Mouse (Mus musculus) CH12.LX (cell line): Measurements from ENCODE around the gene Gm20388. TPM values are rescaled to one million over a fixed set of nuclear protein-coding genes. Genes with fewer than 3 reads are reported as not detected.

ENCODE experiments used
- DNase-seq: peaks from one replicate; pipeline ENCODE4 v3.0.0-alpha.2; 2013; ENCODE audit errors: extremely low read depth
- H3K27ac ChIP-seq: 2 replicates; pipeline ENCODE4 v1.5.1; 2012; ENCODE audit warnings: low read depth, mild to moderate bottlenecking, control low read depth, moderate library complexity; ENCODE audit not compliant: insufficient read depth
- H3K27me3 ChIP-seq: replicated peaks from 2 replicates; pipeline ENCODE3; 2012; ENCODE audit warnings: inconsistent platforms
- H3K36me3 ChIP-seq, 2 experiments: replicated peaks in 1 of 2; 2 replicates each; pipeline versions ENCODE3 to v1.6.1; 2012; ENCODE audit warnings: inconsistent platforms in 1 of 2, low read length in 1 of 2, mild to moderate bottlenecking in 1 of 2, mixed read lengths in 1 of 2, moderate library complexity in 1 of 2; ENCODE audit not compliant: control insufficient read depth in 1 of 2, insufficient read depth in 1 of 2
- H3K4me1 ChIP-seq, 2 experiments: 2 replicates each; pipeline ENCODE4 v1.6.1; 2012; ENCODE audit warnings: inconsistent platforms in 1 of 2, moderate library complexity in 1 of 2; ENCODE audit not compliant: insufficient read depth in 2 of 2, control insufficient read depth in 1 of 2
- H3K4me2 ChIP-seq: 2 replicates; pipeline ENCODE4 v1.6.1; 2012; ENCODE audit warnings: low read depth, mild to moderate bottlenecking, control low read depth; ENCODE audit not compliant: poor library complexity, insufficient read depth, severe bottlenecking
- H3K4me3 ChIP-seq, 3 experiments: fragments of 150-350 bp in 1 of 3; sonication (generic) in 1 of 3; replicated peaks in 1 of 3; 2 replicates each; pipeline versions ENCODE3 to v1.5.1; 2011 to 2012; ENCODE audit warnings: low read depth in 2 of 3, low read length in 2 of 3, mild to moderate bottlenecking in 2 of 3, moderate library complexity in 2 of 3, control low read depth in 1 of 3, improper control_type of control experiment in 1 of 3, inconsistent platforms in 1 of 3, mixed read lengths in 1 of 3; ENCODE audit not compliant: poor library complexity in 1 of 3
- H3K79me2 ChIP-seq: replicated peaks from 2 replicates; pipeline ENCODE4 v1.6.1; 2012; ENCODE audit warnings: mild to moderate bottlenecking, moderate library complexity; ENCODE audit not compliant: control insufficient read depth, poor library complexity, insufficient read depth, severe bottlenecking; ENCODE audit errors: extremely low read depth
- H3K9ac ChIP-seq: 2 replicates; pipeline ENCODE4 v1.6.1; 2012; ENCODE audit warnings: low read depth, mild to moderate bottlenecking, control low read depth, moderate library complexity; ENCODE audit not compliant: insufficient read depth
- H3K9me3 ChIP-seq: replicated peaks from 2 replicates; pipeline ENCODE3; 2012; ENCODE audit warnings: low read length, inconsistent platforms, mixed read lengths
- BHLHE40 ChIP-seq: IDR thresholded peaks from 2 replicates; pipeline ENCODE4 v1.6.1; 2011; ENCODE audit warnings: mild to moderate bottlenecking, low read depth, low read length, improper control_type of control experiment
- CHD1 ChIP-seq: IDR thresholded peaks from 2 replicates; pipeline ENCODE4 v1.6.1; 2012; ENCODE audit warnings: low read depth, low read length, improper control_type of control experiment, inconsistent platforms
- CTCF ChIP-seq, 2 experiments: IDR thresholded peaks in 1 of 2; conservative IDR thresholded peaks in 1 of 2; 2 replicates each; pipeline ENCODE4 v1.5.1; 2011 to 2012; ENCODE audit warnings: low read depth in 2 of 2, low read length in 2 of 2, improper control_type of control experiment in 1 of 2, inconsistent platforms in 1 of 2, mild to moderate bottlenecking in 1 of 2, moderate library complexity in 1 of 2
- E2F4 ChIP-seq: IDR thresholded peaks from 2 replicates; pipeline ENCODE4 v1.6.1; 2011; ENCODE audit warnings: low read depth, low read length, improper control_type of control experiment; ENCODE audit not compliant: insufficient replicate concordance
- ELF1 ChIP-seq: IDR thresholded peaks from 2 replicates; pipeline ENCODE4 v1.6.1; 2014; ENCODE audit warnings: low read depth, mild to moderate bottlenecking, inconsistent platforms, low read length, improper control_type of control experiment
- EP300 ChIP-seq: IDR thresholded peaks from 2 replicates; pipeline ENCODE4 v1.6.1; 2011; ENCODE audit warnings: low read length, improper control_type of control experiment
- IRF4 ChIP-seq: IDR thresholded peaks from 2 replicates; pipeline ENCODE4 v1.6.1; 2014; ENCODE audit warnings: low read depth, mild to moderate bottlenecking, inconsistent platforms, low read length, improper control_type of control experiment
- JUN ChIP-seq: IDR thresholded peaks from 2 replicates; pipeline ENCODE4 v1.6.1; 2011; ENCODE audit warnings: low read depth, mild to moderate bottlenecking, low read length, improper control_type of control experiment, moderate library complexity; ENCODE audit not compliant: insufficient read depth
- JUND ChIP-seq: conservative IDR thresholded peaks from 2 replicates; pipeline ENCODE4 v1.6.1; 2011; ENCODE audit warnings: low read depth, low read length, improper control_type of control experiment
- MAFK ChIP-seq: IDR thresholded peaks from 2 replicates; pipeline ENCODE4 v1.6.1; 2011; ENCODE audit warnings: low read length, improper control_type of control experiment; ENCODE audit not compliant: insufficient replicate concordance
- MAX ChIP-seq: IDR thresholded peaks from 2 replicates; pipeline ENCODE4 v1.6.1; 2011; ENCODE audit warnings: low read length, improper control_type of control experiment
- MAZ ChIP-seq: IDR thresholded peaks from 2 replicates; pipeline ENCODE4 v1.6.1; 2012; ENCODE audit warnings: low read depth, mild to moderate bottlenecking, inconsistent platforms, low read length, improper control_type of control experiment, moderate library complexity
- MEF2A ChIP-seq: IDR thresholded peaks from 2 replicates; pipeline ENCODE4 v1.6.1; 2014; ENCODE audit warnings: low read depth, mild to moderate bottlenecking, inconsistent platforms, low read length, improper control_type of control experiment, borderline replicate concordance
- MXI1 ChIP-seq: IDR thresholded peaks from 2 replicates; pipeline ENCODE4 v1.6.1; 2011; ENCODE audit warnings: mild to moderate bottlenecking, low read depth, low read length, improper control_type of control experiment
- NELFE ChIP-seq: IDR thresholded peaks from 2 replicates; pipeline ENCODE4 v1.6.1; 2011; ENCODE audit warnings: low read depth, low read length, improper control_type of control experiment
- POLR2A ChIP-seq: IDR thresholded peaks from 2 replicates; pipeline ENCODE4 v1.6.1; 2011; ENCODE audit warnings: low read depth, mild to moderate bottlenecking, improper control_type of control experiment, low read length
- RCOR1 ChIP-seq: conservative IDR thresholded peaks from 2 replicates; pipeline ENCODE4 v1.6.1; 2012; ENCODE audit warnings: low read depth, mild to moderate bottlenecking, inconsistent platforms, low read length, improper control_type of control experiment
- SIN3A ChIP-seq: IDR thresholded peaks from 2 replicates; pipeline ENCODE4 v1.6.1; 2012; ENCODE audit warnings: low read length, improper control_type of control experiment, inconsistent platforms
- TBP ChIP-seq: conservative IDR thresholded peaks from 2 replicates; pipeline ENCODE4 v1.6.1; 2011; ENCODE audit warnings: low read depth, low read length, improper control_type of control experiment
- TCF12 ChIP-seq: IDR thresholded peaks from 2 replicates; pipeline ENCODE4 v1.6.1; 2014; ENCODE audit warnings: low read depth, mild to moderate bottlenecking, inconsistent platforms, low read length, improper control_type of control experiment
- UBTF ChIP-seq: IDR thresholded peaks from 2 replicates; pipeline ENCODE4 v1.6.1; 2012; ENCODE audit warnings: low read depth, mild to moderate bottlenecking, inconsistent platforms, low read length, improper control_type of control experiment, moderate library complexity
- ZC3H11A ChIP-seq: IDR thresholded peaks from 2 replicates; pipeline ENCODE4 v1.6.1; 2012; ENCODE audit warnings: low read depth, mild to moderate bottlenecking, inconsistent platforms, low read length, improper control_type of control experiment
- ZKSCAN1 ChIP-seq: IDR thresholded peaks from 2 replicates; pipeline ENCODE4 v1.6.1; 2012; ENCODE audit warnings: low read depth, inconsistent platforms, low read length, improper control_type of control experiment, borderline replicate concordance
- ZMIZ1 ChIP-seq: IDR thresholded peaks from 2 replicates; pipeline ENCODE4 v1.6.1; 2012; ENCODE audit warnings: low read depth, mild to moderate bottlenecking, inconsistent platforms, low read length, improper control_type of control experiment
- ZNF384 ChIP-seq: IDR thresholded peaks from 2 replicates; pipeline ENCODE4 v1.6.1; 2012; ENCODE audit warnings: low read depth, low read length, improper control_type of control experiment, inconsistent platforms
- dilution Hi-C: fragments of 300-500 bp; cut with MboI; formaldehyde crosslinking; loops from 2 replicates; pipeline ENCODE4 v1.14.3; 2020; ENCODE audit warnings: low sequenced_read_pairs; ENCODE audit not compliant: extremely low pct_unique_long_range_greater_than_20kb, extremely low pct_ligation_motif_present
- in situ Hi-C: fragments of 300-500 bp; cut with MboI; formaldehyde crosslinking; loops from 3 replicates; pipeline ENCODE4 v1.14.3; 2019; ENCODE audit warnings: low sequenced_read_pairs, low pct_ligation_motif_present, low pct_unique_long_range_greater_than_20kb, mixed read lengths
- polyA plus RNA-seq: library from polyadenylated mRNA; unstranded; fragments of >175 nt; gene quantifications from 2 replicates; pipeline ENCODE4 v1.2.1, GENCODE M21; 2012; ENCODE audit warnings: low read depth; ENCODE audit not compliant: insufficient read length
- total RNA-seq, 2 experiments: library from RNA; depleted of rRNA; stranded (reverse); fragments of 300-350 nt in 1 of 2; fragments of >200 nt in 1 of 2; gene quantifications; 2 replicates each; pipeline ENCODE4 v1.2.3; 2012 to 2014

Gene Gm20388
- total and polyA plus RNA-seq, 3 experiments, result 14.8 to 26.3 (median 22.2) TPM

GRCm38 (mm10) chr8:121033299-121034013 lies 1122.8 kb downstream of the Gm20388 start:
- no peak for DNase-seq
- Histone ChIP-seq H3K27me3 (peaks cover 92% of the 10 kb centered on the region), H3K9me3 (peaks cover 3% of the 10 kb centered on the region), H3K4me1 (no peaks in the 10 kb centered on the region), H3K27ac (no peak overlapping the region), H3K4me2 (no peak overlapping the region), H3K36me3 (no peaks in the 10 kb centered on the region), H3K4me3 (no peak overlapping the region), H3K79me2 (no peaks in the 10 kb centered on the region), H3K9ac (no peak overlapping the region)
- dilution Hi-C loops, result no loop called here
- in situ Hi-C loops, result no loop called here
- TF ChIP-seq MAFK, result no peak
- no peak for TF ChIP-seq CHD1
- no peak for TF ChIP-seq MXI1
- no peak for TF ChIP-seq ZC3H11A
- TF ChIP-seq ELF1, result no peak
- TF ChIP-seq EP300, result no peak
- TF ChIP-seq ZKSCAN1, result no peak
- no peak for TF ChIP-seq TCF12
- TF ChIP-seq ZMIZ1, result no peak
- TF ChIP-seq IRF4, result no peak
- no peak for TF ChIP-seq BHLHE40
- TF ChIP-seq RCOR1, result no peak
- TF ChIP-seq MEF2A, result no peak
- no peak for TF ChIP-seq JUN
- TF ChIP-seq ZNF384, result no peak
- TF ChIP-seq MAX, result no peak
- TF ChIP-seq E2F4, result no peak

DNA sequence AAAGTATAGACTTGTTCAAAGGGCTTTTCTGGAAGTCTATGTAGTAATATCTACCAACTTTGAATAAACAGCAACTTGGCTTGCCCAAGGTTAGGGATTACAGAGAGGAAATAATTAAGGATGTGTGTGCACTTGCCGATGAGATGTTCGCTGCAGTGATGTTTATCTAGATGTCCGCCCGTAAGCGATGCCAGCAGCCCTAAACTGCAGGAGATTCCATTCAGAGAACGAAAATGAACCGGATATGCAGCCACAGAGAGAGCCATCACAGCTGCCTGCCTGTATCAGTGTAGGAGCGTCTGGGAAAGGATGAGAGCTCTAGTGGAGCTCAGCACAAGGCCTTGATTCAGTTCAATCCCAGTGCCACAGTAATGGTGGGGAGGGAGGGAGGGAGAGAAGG lies 1125.0 kb downstream of the Gm20388 start:
- H3K4me1 ChIP-seq, result no peaks in the 10 kb centered on the region
- no peak overlapping the region for H3K9ac ChIP-seq
- in situ Hi-C loops (no loop called here), dilution Hi-C loops (no loop called here)
- no peaks in the 10 kb centered on the region for H3K36me3 ChIP-seq
- TF ChIP-seq MAZ (no peak), NELFE (no peak), TBP (no peak), CTCF (conservative IDR thresholded peaks at IDR 0.05 in 1 of 2, IDR thresholded peaks at IDR 0.05 in 1 of 2; ENCODE audit: low read depth in 2 of 2, low read length in 2 of 2) (no peak), JUN (no peak), RCOR1 (no peak), E2F4 (no peak), ZKSCAN1 (no peak), MAX (no peak), JUND (no peak), POLR2A (no peak), SIN3A (no peak), UBTF (no peak)
- no peak overlapping the region for H3K4me2 ChIP-seq
- peaks cover 3% of the 10 kb centered on the region for H3K9me3 ChIP-seq
- peaks cover 94% of the 10 kb centered on the region for H3K27me3 ChIP-seq
- H3K79me2 ChIP-seq, result no peaks in the 10 kb centered on the region
- DNase-seq, result no peak
- H3K27ac ChIP-seq, result no peak overlapping the region
- H3K4me3 ChIP-seq, result no peak overlapping the region
